Mouse (Mus musculus): ENCODE data around the gene Bcl7a.

DNA sequence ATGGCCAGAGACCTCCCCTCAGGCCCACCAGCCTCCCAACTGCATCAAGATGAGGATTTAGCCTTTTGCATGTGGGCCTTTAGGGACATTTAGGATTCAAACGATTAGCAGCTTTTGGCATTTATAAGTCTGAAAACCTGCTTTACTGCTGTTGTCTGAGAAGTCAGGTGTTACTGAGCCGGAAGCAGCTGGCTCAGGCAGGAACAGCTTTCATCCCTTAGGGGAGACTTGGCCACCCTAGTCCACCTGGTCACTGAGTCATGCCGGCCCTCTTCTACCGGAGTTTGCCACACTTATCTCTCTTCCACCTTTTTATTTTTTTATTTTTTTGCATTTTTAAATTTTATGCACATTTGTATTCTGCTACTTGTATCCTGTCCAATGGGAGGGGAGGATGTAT is 13.6 kb downstream of the Bcl7a start:
- TF ChIP-seq MAX (IDR thresholded peaks at IDR 0.05; ENCODE audit: low read length) (no peak), EP300 (IDR thresholded peaks at IDR 0.05; ENCODE audit: low read length) (no peak), E2F4 (IDR thresholded peaks at IDR 0.05; ENCODE audit: insufficient replicate concordance, low read depth, low read length) (no peak), ZC3H11A (IDR thresholded peaks at IDR 0.05; ENCODE audit: low read depth, low read length) (no peak), POLR2A (IDR thresholded peaks at IDR 0.05; ENCODE audit: low read depth, low read length) (no peak), JUND (conservative IDR thresholded peaks at IDR 0.05; ENCODE audit: low read depth, low read length) (no peak), CTCF (conservative IDR thresholded peaks at IDR 0.05 in 1 of 2, IDR thresholded peaks at IDR 0.05 in 1 of 2; ENCODE audit: low read depth in 2 of 2, low read length in 2 of 2) (no peak), MYC (IDR thresholded peaks at IDR 0.05; ENCODE audit: low read depth, low read length) (no peak), UBTF (IDR thresholded peaks at IDR 0.05; ENCODE audit: low read depth, low read length) (no peak)
